Mouse (Mus musculus) urinary bladder, postnatal 36 days (tissue): ENCODE results near the gene Hist1h3e.
A peak's percentile ranks its signal among the peaks of the same experiment; 100 is the strongest.

Experiments
- DNase-seq, 2 experiments: peaks; one replicate each; pipeline ENCODE4 v3.0.0; 2022; ENCODE audit warnings: low spot score in 2 of 2, mixed read lengths in 1 of 2

Gene Hist1h3e

DNA sequence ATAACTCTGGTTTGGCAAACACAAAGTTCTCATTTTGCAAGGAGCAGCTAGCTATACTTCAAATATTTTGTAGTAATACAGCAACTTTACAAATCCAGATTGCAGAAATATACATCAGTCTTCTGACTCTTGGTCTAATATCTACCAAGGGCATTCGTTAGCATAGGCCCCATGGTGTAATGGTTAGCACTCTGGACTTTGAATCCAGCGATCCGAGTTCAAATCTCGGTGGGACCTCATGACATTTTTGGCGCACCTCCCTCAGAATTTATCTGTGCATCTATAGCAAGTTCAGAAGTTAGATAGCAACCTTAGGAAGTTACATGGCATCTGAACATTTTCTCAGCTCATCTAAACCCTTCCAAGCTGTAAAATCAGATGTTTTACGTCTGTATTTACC lies 43.3 kb downstream of the Hist1h3e start:
- DNase-seq = peak; percentile 70 to 74

DNA sequence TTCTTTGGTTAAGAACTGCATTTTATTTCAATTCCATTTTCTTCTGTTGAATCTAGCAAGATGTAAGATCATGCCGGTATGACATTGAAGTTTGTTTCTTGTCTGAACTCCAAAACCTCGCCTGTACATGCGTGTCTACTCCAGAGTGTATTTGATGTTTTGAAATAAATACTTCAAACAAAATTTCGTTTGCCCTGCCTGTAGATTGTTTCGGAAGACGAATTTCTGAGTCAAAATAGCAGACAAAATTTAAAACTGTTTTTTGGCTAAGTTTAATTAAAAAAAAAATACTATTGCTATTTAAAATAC lies 43.9 kb downstream of the Hist1h3e start:
- no peak for DNase-seq

DNA sequence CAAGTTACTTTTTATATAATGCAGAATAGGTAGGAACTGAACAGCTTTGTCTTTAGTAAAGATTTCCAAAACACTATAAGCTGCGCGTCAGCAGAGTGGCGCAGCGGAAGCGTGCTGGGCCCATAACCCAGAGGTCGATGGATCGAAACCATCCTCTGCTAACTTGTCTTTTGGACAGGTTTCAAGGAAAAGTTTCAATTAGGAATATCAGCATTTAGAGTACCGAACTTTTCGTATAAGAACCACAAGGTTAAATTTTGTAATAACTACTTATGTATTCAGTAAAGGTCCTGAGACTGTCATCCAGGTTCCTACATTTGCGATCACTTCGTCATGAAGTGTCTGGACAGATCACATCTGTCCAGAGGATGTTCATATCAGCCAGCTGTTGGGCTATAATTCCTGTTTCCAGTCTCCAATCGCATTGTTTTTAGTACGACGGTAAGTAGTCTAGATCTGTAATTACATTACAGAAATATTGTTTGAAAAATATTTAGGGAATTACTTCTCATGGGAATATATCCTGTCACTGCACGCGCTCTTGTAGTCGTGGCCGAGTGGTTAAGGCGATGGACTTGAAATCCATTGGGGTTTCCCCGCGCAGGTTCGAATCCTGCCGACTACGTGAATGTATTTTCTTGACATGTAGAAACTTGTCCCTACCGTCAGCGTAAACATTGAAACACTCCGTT lies 44.4 kb downstream of the Hist1h3e start:
- DNase-seq = peak; percentile 85 to 86

DNA sequence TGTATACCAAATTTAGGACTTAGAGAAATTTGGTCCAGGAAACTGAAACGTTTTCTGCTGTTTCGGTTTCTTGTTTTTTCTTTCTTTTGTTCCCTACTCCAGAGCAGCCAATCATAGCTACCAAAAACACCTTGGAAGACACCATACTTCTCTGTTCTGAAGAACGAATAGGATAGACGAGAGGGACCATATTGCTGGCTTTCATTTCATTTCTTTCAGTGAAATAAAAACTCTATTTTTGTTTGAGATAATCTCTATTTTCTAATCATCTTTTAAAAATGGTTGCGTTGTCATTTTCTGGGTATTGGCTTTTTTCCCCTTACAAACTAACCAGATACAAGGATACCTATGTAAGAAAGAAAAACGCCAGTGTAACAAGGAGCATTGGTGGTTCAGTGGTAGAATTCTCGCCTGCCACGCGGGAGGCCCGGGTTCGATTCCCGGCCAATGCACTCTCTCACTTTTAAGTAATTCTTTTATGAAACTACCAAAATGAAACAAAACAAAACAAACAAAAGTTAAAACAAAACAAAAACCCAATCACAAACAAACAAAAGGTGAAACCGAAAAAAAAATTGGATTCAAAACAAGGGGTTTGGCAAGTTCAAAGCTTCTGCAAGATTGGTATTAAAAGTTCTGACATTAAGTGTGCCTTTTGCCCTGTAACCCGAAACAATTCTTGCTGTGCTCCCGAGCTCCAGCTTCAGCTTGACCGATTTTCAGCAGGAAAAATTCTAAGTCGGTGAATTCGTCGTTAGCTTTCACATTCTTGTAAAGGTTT lies 45.2 kb downstream of the Hist1h3e start:
- DNase-seq = peak; percentile 62 to 70

DNA sequence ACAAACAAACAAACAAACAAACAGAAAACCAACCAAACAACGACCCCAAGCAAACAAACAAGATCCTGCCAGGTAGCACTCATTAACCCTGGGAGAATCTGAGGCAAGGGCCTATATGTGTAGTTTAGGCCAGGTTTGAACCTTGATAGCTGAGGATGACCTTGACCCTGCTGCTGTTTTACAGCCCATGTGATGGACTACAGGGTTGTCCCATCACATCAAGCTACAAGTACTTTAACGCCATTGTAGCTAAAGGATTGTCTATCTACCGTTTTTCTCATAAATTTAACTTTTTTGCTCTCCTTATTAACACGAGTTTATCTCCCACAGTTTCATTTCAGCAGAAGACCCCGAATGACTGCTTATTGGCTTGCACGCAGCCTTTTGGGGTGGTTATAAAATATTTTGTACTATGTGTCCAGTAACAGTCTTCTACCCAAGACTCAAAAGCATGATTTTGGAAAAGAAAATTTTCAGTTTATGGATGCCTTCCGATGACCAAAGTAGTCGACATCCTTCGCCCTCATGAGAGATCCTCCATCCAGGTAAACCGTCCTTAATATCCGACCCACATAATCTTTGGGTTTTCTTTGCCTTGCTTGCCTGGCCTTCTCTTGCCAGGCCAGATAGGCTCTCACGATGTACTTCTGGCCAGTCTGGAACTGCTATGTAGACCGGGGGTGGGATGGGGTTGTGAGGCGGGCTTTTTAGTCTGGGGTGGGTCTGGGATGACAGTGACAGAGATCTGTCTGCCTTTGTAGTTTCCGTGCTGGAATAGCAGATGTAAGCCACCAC lies 46.1 kb downstream of the Hist1h3e start:
- no peak for DNase-seq

DNA sequence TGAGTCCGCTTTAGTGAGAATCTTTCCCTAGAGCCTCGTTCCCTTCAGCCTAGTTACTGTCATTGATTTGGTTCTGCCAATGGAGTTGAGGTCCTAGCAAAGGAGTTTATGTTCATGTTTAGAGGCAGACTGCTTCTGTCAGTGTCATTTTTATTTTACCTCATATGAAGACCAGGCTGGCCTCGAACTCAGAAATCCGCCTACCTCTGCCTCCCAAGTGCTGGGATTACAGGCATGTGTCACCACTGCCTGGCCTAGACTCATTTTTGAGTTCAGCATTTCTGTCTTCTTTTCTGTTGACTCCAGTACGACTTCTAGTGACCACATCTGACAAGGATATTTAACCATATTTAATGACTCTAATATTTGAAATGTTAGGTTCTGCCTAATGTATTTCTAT lies 46.9 kb downstream of the Hist1h3e start:
- DNase-seq = no peak

DNA sequence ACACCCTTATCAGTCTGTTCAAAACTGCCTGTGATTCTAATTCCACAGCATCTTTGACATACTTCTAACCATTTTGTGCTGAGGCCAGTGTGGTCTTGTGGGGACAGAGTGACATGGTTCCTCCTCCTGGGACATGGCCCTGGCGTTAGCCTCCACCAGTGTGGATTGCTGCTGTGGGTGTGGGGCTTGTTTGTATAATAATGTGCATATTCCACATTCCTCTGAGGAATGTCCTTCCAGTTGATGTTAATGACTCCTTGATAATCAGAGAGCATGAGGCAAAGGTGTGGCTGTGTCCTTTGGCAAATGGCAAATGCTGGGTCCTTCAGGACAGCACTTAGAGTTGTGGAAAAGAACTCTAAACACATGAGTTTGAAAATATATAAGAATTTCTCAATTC lies 48.7 kb downstream of the Hist1h3e start:
- no peak for DNase-seq
